Mouse (Mus musculus): ENCODE measurements around the gene Wfdc17. TPM values are rescaled to one million over a fixed set of nuclear protein-coding genes. Genes with fewer than 3 reads are reported as not detected.

Gene Wfdc17
- polyA plus RNA-seq, 1 experiment from 2014 or later: 42.1 TPM

DNA sequence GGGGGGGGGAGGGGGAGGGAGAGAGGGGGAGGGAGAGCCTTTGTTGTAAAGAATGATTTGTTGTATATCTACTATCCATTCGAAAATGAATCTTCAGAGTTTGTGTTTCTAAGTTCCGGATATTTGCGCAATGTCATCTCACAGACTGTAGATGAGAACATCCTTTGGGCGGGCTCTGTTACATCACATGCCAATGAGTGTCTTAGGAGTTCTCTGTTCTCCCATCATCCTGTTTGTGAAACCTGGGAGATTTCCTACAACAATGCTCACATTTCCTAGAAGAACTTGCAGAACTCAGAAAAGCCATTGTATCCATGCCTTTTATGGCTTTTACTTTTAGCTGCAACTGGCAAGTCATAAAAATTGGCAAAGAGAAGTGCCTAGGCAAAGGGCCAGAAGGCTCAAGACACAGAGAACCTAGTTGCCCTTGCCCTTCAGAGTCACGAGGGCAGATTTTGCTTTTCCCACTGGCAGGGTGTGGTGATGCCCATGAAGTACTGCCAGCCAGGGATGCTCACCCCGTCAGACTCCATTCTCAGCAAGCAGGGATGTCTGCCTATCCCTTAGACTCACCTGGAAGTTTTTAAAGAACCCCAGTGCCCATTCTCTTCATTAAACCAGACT lies 13.4 kb downstream of the Wfdc17 start:
- no peak for DNase-seq
- H3K9me3 ChIP-seq (ENCODE audit: low read length): no peaks in the 10 kb centered on the region
- no peak overlapping the region for H3K9ac ChIP-seq (replicated peaks)
- no peaks in the 10 kb centered on the region for H3K4me1 ChIP-seq (ENCODE audit: insufficient read depth)
- no peak overlapping the region for H3K27ac ChIP-seq (ENCODE audit: low read depth)
- H3K27me3 ChIP-seq (ENCODE audit: insufficient read depth, low read length): no peaks in the 10 kb centered on the region
- no peak for ATAC-seq
- no peak overlapping the region for H3K4me3 ChIP-seq (ENCODE audit: low read depth, low read length)
- H3K4me2 ChIP-seq (ENCODE audit: low read depth, low read length): no peak overlapping the region
- 65% methylated on average over 6 of the region's 6 CpGs for WGBS (ENCODE audit: insufficient replicate concordance)
- no peaks in the 10 kb centered on the region for H3K36me3 ChIP-seq (replicated peaks; ENCODE audit: insufficient read depth, low read length)
- TF ChIP-seq CTCF (IDR thresholded peaks at IDR 0.05; ENCODE audit: low read depth): no peak
- TF ChIP-seq EP300 (IDR thresholded peaks at IDR 0.05; ENCODE audit: low read depth): no peak

DNA sequence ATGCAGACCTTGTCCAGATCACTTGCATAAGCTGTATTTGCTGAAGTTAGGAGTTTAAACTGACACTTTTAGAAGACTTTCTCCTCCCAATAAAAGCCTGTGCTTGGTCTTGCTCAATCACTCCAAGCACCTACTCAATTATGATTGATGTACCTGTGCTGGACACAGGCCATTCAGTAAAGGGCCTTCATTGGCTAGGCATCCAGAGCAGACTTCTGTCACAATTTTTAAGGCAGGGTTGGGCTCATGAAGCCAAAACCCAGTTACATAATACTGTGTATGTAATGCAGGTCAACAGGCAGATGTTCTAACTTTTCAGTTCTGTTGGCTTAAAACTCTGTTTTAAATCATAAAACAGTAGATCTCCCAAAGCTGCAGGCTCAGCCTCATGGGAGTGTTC lies 17.0 kb downstream of the Wfdc17 start:
- TF ChIP-seq CTCF (IDR thresholded peaks at IDR 0.05; ENCODE audit: low read depth) (no peak), EP300 (IDR thresholded peaks at IDR 0.05; ENCODE audit: low read depth) (no peak)
- Histone ChIP-seq H3K4me3 (ENCODE audit: low read depth, low read length) (no peak overlapping the region), H3K36me3 (replicated peaks; ENCODE audit: insufficient read depth, low read length) (no peaks in the 10 kb centered on the region), H3K27ac (ENCODE audit: low read depth) (no peak overlapping the region), H3K4me1 (ENCODE audit: insufficient read depth) (no peaks in the 10 kb centered on the region), H3K9me3 (ENCODE audit: low read length) (no peaks in the 10 kb centered on the region), H3K9ac (replicated peaks) (no peak overlapping the region), H3K27me3 (ENCODE audit: insufficient read depth, low read length) (no peaks in the 10 kb centered on the region), H3K4me2 (ENCODE audit: low read depth, low read length) (no peak overlapping the region)
- DNase-seq: no peak
- peak; percentile 57; the same call in 1 of the 2 replicates for ATAC-seq

GRCm38 (mm10) chr11:83728757-83729432 lies 25.1 kb downstream of the Wfdc17 start:
- peak; percentile 69 for TF ChIP-seq CTCF (IDR thresholded peaks at IDR 0.05; ENCODE audit: low read depth)
- TF ChIP-seq EP300 (IDR thresholded peaks at IDR 0.05; ENCODE audit: low read depth): no peak
- H3K4me3 ChIP-seq (ENCODE audit: low read depth, low read length): no peak overlapping the region
- no peak for ATAC-seq

GRCm38 (mm10) chr11:83731116-83731515 lies 27.3 kb downstream of the Wfdc17 start:
- DNase-seq: no peak

More at GRCm38 (mm10) chr11:83728757-83729432, 25.1 kb downstream of the Wfdc17 start:
- Histone ChIP-seq H3K9me3 (ENCODE audit: low read length) (no peaks in the 10 kb centered on the region), H3K36me3 (replicated peaks; ENCODE audit: insufficient read depth, low read length) (no peaks in the 10 kb centered on the region), H3K9ac (replicated peaks) (no peak overlapping the region), H3K27ac (ENCODE audit: low read depth) (no peak overlapping the region), H3K4me1 (ENCODE audit: insufficient read depth) (no peaks in the 10 kb centered on the region), H3K4me2 (ENCODE audit: low read depth, low read length) (no peak overlapping the region), H3K27me3 (ENCODE audit: insufficient read depth, low read length) (no peaks in the 10 kb centered on the region)
- DNase-seq: no peak
- 57% methylated on average over 3 of the region's 3 CpGs for WGBS (ENCODE audit: insufficient replicate concordance)

GRCm38 (mm10) chr11:83733071-83733640 lies 29.4 kb downstream of the Wfdc17 start:
- TF ChIP-seq EP300 (IDR thresholded peaks at IDR 0.05; ENCODE audit: low read depth) (no peak), CTCF (IDR thresholded peaks at IDR 0.05; ENCODE audit: low read depth) (peak; percentile 51)
- peaks cover 10% of the 10 kb centered on the region for H3K4me1 ChIP-seq (ENCODE audit: insufficient read depth)
- H3K4me3 ChIP-seq (ENCODE audit: low read depth, low read length): no peak overlapping the region
- no peak for ATAC-seq
- no peaks in the 10 kb centered on the region for H3K9me3 ChIP-seq (ENCODE audit: low read length)
- H3K4me2 ChIP-seq (ENCODE audit: low read depth, low read length): no peak overlapping the region
- no peak overlapping the region for H3K27ac ChIP-seq (ENCODE audit: low read depth)
- no peak for DNase-seq
- 63% methylated on average over 5 of the region's 5 CpGs for WGBS (ENCODE audit: insufficient replicate concordance)
- H3K27me3 ChIP-seq (ENCODE audit: insufficient read depth, low read length): no peaks in the 10 kb centered on the region
- H3K36me3 ChIP-seq (replicated peaks; ENCODE audit: insufficient read depth, low read length): no peaks in the 10 kb centered on the region
- no peak overlapping the region for H3K9ac ChIP-seq (replicated peaks)

More at GRCm38 (mm10) chr11:83731116-83731515, 27.3 kb downstream of the Wfdc17 start:
- H3K4me2 ChIP-seq (ENCODE audit: low read depth, low read length): no peak overlapping the region
- no peaks in the 10 kb centered on the region for H3K9me3 ChIP-seq (ENCODE audit: low read length)
- TF ChIP-seq CTCF (IDR thresholded peaks at IDR 0.05; ENCODE audit: low read depth): no peak
- 0 out of 2 replicates have a peak, but pooled peaks have one; percentile 14 for TF ChIP-seq EP300 (IDR thresholded peaks at IDR 0.05; ENCODE audit: low read depth)
- ATAC-seq: peak; percentile 29; the same call in 1 of the 2 replicates
- H3K9ac ChIP-seq (replicated peaks): no peak overlapping the region
- 81% methylated on average over 1 of the region's 1 CpGs for WGBS (ENCODE audit: insufficient replicate concordance)
- no peak overlapping the region for H3K27ac ChIP-seq (ENCODE audit: low read depth)
- no peaks in the 10 kb centered on the region for H3K36me3 ChIP-seq (replicated peaks; ENCODE audit: insufficient read depth, low read length)
- no peaks in the 10 kb centered on the region for H3K27me3 ChIP-seq (ENCODE audit: insufficient read depth, low read length)
- H3K4me3 ChIP-seq (ENCODE audit: low read depth, low read length): no peak overlapping the region
- no peaks in the 10 kb centered on the region for H3K4me1 ChIP-seq (ENCODE audit: insufficient read depth)

- no peaks in the 10 kb centered on the region for H3K9me3 ChIP-seq (ENCODE audit: low read length)
- ATAC-seq (no peak), DNase-seq (no peak)
- H3K36me3 ChIP-seq (replicated peaks; ENCODE audit: insufficient read depth, low read length): no peaks in the 10 kb centered on the region
- TF ChIP-seq CTCF (IDR thresholded peaks at IDR 0.05; ENCODE audit: low read depth) (no peak), EP300 (IDR thresholded peaks at IDR 0.05; ENCODE audit: low read depth) (no peak)
- no peak overlapping the region for H3K27ac ChIP-seq (ENCODE audit: low read depth)
- H3K4me2 ChIP-seq (ENCODE audit: low read depth, low read length): no peak overlapping the region
- no peak overlapping the region for H3K9ac ChIP-seq (replicated peaks)
- H3K27me3 ChIP-seq (ENCODE audit: insufficient read depth, low read length): no peaks in the 10 kb centered on the region
- H3K4me1 ChIP-seq (ENCODE audit: insufficient read depth): peaks cover 10% of the 10 kb centered on the region
- WGBS (ENCODE audit: insufficient replicate concordance): 68% methylated on average over 1 of the region's 1 CpGs
- no peak overlapping the region for H3K4me3 ChIP-seq (ENCODE audit: low read depth, low read length)
These were observed 30.4 kb downstream of the Wfdc17 start for GRCm38 (mm10) chr11:83734215-83734614.
